Mouse (Mus musculus): ENCODE measurements at regions not wholly inside any gene's neighbourhood (a gene's known extent, or its start where the extent isn't known, plus 50 kb on each side); places are given as distances from the start of the nearest gene placed in this dataset.
"Not testable (repeated sequence)": the region's sequence is repeated elsewhere in the genome, so short reads cannot be mapped to it uniquely, and the experiment has no call there.

- no peak for DNase-seq
These were observed 288.8 kb downstream of the Dchs2 start for GRCm38 (mm10) chr3:83416536-83416935.

DNA sequence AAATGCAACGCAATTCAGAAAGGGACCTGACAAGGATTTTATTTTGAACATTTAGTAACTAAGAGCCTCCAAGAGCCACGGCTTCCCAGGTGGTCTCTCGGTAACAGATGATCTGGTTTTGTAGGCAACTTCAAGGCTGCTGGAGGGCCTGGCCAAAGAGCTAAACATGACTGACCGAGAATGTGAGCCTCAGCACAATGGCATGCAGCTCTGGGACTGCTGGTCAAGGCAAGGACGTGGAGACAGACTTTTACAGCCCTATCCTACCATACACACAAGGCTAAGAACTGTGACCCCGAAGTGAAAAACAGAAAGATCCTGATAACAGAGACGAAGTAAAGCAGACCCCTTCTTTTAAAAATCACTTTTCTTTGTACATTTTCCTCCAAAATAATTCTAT is 296.5 kb downstream of the Dchs2 start:
- DNase-seq: no peak

DNA sequence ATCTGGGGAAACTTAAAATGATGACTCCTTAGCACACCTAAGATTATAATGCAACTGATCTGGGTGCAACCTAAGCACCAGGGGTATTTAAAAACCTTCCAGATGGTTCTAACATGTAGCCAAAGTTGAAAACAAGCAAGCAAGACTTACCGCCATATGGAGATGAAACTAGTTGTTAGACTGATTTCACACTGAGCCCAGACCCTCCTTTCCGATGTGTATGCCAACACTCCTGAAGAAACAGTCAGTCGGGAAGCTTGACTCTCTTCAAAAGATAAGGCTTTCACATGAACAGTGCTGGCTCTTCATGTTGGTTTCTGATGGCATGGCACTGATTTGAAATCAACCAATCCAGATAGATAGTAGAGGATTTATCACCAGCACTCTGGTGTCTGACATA is 301.6 kb downstream of the Dchs2 start:
- no peak for DNase-seq

- no peak for DNase-seq
These were observed 318.5 kb downstream of the Dchs2 start for GRCm38 (mm10) chr3:83446154-83446667.

- DNase-seq: no peak
These were observed 315.5 kb upstream of the Sfrp2 start for GRCm38 (mm10) chr3:83450662-83451061.

- DNase-seq: no peak
These were observed 314.8 kb upstream of the Sfrp2 start for GRCm38 (mm10) chr3:83451317-83451716.

DNA sequence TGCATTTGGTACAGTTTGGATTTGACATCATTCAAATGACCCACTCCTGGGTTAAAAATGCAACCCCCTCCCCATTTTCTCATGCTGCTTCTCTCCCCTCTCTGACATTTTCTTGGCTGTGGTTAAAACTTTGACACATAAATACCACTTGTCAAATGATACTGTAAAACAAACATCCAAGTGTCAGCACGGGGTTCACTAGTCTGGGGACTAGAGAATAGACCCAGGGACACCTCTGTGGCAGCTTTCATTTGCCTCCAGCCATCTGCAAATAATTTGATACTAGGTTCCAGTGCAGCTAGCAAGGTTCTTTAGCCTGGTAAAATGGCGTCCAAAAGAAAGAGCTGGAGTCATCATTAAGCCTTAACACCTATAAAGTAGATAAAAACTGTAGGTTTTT is 312.7 kb upstream of the Sfrp2 start:
- DNase-seq: no peak

GRCm38 (mm10) chr3:83458450-83458849 is 307.7 kb upstream of the Sfrp2 start:
- no peak for DNase-seq

DNA sequence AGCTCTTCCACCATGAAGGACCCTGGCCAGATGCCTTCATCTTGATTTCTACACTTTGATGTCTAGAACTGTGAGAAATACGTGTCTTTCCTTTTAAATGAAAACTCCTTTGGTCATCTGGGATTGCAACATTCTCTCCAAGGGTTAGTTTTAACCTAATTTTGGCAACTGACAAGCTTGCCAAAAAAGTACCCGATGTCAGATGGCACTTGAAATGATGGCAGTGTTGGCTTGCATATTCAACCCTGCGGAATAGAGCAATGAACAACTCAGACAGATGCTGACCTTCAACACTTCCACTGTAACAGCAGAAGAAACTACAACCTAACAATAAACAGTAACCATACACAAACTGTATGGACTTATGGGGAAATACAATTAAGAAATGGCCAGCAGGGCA is 286.9 kb upstream of the Sfrp2 start:
- DNase-seq: no peak

DNA sequence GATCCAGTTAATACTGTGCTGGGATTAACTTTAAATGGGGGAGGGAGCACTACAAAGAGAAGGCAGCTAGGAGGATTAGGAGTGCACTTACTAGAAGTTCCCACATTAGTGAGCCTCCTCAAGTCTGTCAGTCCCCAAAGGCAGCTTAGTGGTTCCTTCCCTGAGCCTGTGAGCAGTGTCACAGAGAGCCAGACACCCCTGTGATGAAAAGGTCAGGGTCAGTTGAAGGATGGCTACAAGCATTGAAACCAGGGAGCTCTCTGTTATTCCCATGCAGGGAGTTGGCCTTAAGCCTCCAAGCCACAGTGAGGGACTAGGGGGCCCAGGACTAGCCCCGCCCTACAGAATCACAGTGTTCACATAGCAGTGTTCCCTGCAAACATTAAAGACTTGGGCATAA is 285.9 kb upstream of the Sfrp2 start:
- no peak for DNase-seq

DNA sequence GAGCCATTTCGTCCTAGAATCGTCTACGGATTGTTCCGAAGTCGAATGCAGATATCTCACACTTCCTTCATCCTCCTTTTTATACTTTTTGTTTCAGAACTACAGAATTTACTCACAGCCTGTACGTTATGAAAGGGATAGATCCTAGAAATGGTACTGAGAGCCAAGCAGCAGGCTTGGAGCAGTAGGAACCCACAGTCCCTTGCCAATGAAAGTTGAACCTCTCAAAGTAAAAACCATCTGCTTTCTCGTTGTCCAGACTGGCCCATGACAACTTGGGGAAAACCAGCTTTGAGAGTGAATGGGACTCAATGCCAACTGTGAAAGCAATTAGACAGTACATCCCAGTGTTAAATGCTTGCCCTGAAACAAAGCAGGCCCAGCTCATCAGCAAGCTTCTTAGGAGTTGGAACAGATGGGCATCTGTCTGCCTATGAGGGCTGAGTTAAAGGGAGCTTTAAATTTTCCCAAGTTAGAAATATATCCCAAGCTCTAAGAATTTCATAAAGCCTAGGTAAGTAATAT is 279.9 kb upstream of the Sfrp2 start:
- no peak for DNase-seq

DNA sequence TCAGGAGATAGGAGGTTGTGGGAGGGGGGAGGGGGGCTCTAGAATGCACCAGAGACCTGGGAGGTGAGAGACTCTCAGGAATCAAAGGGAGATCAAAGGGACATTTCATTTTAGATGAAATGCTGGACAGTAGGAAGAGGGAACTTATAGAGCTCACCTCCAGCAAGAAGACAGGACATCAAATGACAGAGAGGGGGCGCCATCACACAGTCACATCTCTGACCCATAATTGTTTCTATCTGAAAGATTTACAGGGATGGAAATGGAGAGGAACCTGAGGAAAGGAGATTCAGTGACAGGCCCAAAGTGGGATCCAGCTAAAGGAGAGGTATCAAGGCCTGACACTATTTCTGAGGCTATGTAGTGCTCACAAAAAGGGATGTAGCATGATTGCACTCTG is 270.5 kb upstream of the Sfrp2 start:
- no peak for DNase-seq

GRCm38 (mm10) chr3:83503901-83504300 is 262.2 kb upstream of the Sfrp2 start:
- no peak for DNase-seq

DNA sequence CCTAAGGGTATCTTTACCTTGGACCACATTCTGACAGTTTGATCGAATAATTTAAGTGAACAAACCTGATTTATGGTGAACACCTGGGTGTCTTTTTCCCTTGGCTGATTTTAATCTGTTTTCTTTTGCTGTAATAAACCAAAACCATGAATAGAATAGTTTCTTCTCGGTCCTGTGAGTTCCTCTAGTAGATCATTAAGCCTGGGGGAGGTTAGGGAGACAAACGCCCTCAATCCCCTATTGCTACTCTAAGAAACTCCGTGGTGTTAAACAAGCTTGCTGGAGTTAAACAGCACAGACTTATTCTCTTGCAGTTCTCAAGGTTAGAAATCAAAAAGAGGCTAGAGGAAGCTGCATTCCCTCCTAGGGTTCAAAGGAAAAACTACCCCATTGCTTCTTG is 249.5 kb upstream of the Sfrp2 start:
- no peak for DNase-seq

DNA sequence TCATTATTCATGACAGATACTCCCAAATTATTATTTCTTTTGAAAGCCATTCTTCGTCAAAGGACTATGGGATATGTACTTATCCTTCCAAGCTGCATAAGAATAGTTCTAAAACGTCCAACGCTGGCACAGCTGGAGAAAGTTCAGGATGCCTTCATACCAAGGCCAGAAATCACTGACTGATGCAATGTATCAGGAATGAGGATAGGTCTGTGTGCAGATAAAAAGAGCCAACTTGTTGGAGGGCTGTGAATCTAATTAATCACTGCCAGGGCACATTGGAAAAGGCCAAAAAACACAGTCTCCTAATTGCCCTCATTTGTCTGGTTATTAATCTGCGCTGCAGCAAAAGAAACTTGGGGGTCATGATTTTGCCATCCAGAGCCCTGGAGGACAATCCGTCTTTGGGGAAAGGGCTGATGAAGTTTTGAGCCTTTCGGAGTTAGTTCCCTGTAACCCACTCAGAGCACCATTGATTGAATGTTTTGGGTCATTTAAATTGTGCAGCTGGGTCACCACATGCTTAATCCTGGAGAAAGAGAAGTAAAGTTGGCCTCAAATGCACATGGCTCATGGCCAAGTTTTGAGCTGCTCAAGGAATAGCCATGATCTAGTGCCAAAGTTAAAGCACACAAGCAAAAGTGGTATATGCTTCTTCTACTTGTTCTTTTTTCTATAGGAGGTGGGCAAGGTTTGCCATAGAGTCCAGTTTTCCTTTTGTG is 248.0 kb upstream of the Sfrp2 start:
- no peak for DNase-seq

- no peak for DNase-seq
These were observed 235.8 kb upstream of the Sfrp2 start for GRCm38 (mm10) chr3:83530243-83530847.

DNA sequence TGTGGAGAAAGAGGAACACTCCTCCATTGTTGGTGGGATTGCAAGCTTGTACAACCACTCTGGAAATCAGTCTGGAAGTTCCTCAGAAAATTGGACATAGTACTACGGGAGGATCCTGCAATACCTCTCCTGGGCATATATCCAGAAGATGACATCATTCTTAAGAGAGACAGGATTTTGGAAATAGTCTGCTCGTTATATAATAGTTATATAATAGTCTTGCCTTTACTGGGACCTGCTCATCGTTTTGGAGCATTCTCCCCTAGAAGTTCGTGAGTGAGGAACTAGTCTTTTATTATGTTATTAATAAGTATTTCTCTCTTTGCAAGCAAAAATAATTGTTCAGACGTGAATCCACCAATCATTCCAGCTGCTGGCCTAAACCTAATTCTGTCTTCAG is 229.5 kb upstream of the Sfrp2 start:
- DNase-seq: not testable (repeated sequence)

DNA sequence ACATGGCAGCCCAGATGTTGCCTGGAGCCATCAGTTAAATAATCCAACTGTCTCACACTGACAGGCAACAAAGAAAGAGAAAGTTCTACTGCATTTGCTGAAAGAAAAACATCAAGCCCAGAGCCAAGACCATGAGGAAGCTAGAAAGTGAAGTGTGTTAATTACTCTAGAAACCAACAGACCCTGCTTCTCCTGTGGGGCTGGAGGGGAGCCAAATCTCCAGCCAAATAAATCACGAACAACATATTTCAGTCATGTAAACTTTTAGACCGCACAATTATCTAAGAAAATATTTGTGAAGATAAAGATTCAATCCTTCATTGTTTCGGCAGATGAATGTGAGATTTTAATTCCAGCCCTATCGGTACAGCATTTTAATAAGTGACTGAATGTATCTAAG is 228.9 kb upstream of the Sfrp2 start:
- DNase-seq: no peak

GRCm38 (mm10) chr3:83537711-83538110 is 228.4 kb upstream of the Sfrp2 start:
- DNase-seq: no peak

DNA sequence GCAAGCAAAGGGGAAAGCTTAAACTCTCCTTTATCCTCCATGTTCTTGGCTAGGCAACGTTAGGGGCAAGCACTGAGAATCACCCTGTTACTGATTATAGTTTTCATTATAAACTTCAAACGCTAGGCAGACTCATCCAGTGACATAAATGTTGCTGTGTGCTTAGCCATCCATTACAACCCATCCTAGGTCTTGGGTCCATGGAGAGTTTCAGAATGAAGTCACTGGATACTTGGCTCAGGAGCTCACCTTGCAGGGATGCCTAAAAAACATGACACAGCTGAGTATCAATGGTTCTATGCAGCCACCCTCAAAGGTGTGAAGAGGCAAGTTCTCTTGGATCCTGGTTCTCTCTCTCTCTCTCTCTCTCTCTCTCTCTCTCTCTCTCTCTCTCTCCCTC is 227.2 kb upstream of the Sfrp2 start:
- DNase-seq: no peak

DNA sequence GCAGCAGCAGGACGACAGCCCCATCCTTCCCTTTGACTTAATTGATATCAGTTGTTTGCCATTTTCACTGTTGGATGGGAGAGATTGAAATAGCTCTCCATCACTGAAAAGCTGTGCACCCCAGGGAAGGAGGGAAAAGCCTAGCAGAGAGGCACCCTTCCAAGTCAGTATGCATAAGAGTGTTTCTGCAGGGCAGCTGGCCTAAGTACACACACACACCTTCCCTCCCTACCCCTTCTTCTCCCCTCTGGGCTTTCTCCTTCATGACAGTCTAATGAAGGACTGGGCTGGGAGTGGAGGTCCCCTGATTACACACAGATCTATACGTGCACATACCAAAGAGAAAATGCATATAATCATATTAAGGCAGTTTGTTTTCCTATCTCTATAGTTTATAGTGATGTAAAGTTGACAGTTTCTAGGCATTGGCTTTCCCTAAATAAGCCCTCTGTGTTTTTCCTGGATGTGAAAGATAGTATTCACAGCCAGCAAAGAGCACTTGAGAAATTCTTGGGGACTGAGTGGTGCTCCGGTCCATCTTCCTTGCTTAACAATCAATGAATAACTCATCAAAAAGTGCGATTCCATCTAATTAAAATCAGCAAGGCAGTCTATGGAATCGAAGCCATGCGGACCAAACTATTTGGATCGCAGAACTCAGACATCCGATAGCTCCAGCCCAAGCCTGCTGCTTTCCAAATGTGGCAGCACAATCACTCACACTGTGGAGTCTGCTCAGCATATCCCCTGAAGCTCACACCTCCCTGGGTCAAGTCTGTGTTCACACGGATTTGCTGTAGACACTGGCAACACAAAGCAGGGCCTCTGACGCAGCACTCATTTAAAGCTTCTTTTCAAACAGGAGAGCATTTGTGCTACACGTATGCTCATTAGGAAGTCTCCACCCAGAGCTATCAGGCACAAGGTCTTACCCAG is 224.9 kb upstream of the Sfrp2 start:
- no peak for DNase-seq

DNA sequence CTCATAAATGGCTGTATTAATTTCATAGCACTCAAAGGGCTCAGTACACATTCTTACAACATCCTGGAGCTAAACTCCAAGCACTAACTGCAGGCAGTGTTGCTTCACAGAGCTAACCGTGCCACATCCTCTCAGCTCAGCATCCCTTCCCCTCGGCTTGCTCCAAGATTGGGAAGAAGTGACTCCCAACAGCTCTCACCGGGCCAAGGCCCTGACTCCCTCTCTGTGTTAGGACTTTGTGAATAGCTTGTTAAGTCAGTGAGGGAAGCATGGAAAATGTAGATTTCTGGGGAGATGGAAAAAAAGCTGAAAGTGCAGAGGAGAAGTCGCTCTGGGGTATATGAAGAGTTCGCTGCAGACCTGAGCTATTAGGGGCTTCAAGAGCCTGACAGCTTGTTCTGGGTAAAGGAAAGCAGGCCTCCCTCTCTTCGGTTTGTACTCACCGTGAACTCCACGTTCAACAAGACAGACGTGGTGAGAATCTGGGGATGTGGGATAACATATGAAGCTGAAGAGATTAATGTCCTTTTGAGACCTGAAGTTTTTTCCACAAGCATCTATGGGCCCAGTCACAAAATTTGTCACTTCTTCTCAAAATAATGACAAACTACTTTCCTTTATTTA is 213.5 kb upstream of the Sfrp2 start:
- DNase-seq: no peak

GRCm38 (mm10) chr3:83553858-83554257 is 212.3 kb upstream of the Sfrp2 start:
- no peak for DNase-seq
